Mouse (Mus musculus): Measurements from ENCODE around the gene Scrn3.

Scrn3 gene

DNA sequence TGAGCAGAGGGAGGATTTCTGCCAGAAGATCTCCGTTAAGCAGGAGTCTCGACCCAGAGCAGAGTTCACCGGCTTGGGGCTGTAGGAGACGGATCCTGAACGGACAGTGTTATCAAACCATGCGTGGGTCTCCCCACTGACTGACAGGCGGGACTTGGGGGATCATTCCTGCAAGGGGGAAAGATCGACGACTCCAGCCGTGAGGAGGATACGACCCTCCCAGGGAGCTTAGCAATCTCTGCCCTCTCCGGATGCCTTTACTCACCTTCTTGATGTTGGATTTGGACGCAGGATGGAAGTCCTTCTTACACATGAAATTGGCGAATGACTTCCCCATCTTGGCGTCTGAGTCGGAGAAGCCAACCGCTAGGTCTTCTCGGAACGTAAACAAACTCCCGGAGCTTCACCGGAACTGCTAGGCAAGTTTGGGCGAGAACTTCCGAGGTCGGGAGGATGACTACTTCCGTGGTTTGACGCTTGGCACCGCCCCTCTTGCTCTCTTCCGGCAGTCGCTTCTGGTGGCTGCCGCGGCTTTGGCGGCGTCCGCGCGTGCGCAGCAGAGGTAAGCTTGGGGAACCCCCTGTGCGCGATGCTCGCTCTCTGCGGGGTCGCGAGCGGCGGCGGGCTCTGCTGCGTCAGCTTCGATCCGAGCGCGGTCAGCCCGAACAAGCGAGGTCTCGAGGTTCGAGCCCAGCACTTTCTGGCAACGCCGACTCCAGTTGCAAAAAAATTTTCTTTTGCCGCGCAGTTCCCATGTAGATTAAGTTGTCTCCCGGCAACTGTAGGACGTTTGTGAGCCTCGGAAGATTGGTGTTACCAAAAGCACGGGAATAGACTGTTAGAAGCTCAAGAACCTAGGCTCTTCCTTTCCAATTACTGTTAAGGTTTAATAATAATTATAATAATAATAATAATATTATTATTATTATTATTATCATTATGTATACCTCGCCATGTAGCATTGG is at the start of gene Scrn3, which contains the start of gene Cir1:
Scrn3 (plus strand) TSS at position 450 of the 965 bp plus-strand sequence.
Cir1 (minus strand) TSS at position 550 of the 965 bp plus-strand sequence.
- peak; percentile 95 for DNase-seq

DNA sequence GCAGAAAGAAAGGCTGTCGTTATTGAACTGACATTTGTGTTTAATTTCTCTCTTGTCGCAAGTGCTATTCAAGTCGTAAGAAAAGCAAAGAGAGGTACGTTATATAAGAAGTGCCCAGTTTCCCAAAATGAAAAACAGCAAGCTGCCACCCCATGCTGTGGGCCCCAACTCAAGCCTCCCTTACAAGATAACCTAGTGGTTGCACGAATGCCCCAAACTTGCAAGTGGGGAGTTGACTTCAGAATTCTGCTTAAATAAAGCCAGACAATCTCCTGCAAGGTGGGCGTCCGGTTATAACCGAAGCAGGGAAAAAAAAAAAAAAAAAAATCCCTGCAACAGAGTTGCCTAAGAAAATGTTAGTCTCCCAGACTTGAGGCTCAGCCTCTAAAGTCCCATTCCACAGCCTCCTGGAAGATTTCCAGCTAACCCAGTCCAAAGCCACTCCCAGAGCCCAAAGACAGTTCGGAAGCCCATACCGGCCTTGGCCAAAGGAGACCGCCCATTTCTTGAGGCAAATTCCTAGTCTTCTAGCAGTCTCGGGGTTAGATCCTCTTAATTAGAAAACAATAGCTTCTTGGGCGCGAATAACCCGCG is 49.1 kb upstream of the Scrn3 start:
- no peak for DNase-seq

- DNase-seq = no peak
Observed at GRCm38 (mm10) chr2:73263794-73264610, 48.4 kb upstream of the Scrn3 start.

DNA sequence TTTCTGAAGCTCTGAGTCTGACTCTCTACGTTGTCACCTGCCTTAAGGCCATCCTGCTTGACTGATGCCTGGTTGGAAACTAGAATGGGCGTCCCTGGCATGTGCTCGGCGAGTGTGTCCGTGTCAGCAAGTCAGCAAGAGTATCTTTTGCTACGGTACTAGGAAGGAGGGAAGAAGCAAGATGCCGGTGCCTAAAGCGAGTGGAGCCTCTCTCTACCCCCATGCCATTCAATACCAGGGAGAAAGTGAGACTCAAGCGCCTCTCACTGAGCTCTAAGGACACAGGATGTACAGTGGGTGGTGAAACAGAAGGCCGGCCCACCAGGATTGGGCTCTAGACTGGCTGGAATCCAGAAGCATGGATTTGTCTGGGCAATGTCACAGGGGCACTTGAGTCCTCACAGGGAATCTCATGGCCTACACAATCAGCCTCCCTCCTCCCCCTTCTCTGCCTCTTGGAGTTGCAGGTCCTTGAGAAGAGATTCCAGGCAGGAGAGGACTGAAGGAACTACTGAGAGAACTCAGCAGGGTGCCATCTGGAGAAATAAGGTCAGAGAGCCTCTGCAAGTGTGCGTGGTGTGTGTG is 47.7 kb upstream of the Scrn3 start:
- DNase-seq = no peak

- no peak for DNase-seq
Observed at GRCm38 (mm10) chr2:73266011-73266410, 46.4 kb upstream of the Scrn3 start.

GRCm38 (mm10) chr2:73266623-73267022 is 45.8 kb upstream of the Scrn3 start:
- DNase-seq = no peak

GRCm38 (mm10) chr2:73267231-73267630 is 45.2 kb upstream of the Scrn3 start:
- no peak for DNase-seq

- DNase-seq = no peak
Observed at GRCm38 (mm10) chr2:73267818-73268217, 44.6 kb upstream of the Scrn3 start.

GRCm38 (mm10) chr2:73268281-73268680 is 44.1 kb upstream of the Scrn3 start:
- no peak for DNase-seq

DNA sequence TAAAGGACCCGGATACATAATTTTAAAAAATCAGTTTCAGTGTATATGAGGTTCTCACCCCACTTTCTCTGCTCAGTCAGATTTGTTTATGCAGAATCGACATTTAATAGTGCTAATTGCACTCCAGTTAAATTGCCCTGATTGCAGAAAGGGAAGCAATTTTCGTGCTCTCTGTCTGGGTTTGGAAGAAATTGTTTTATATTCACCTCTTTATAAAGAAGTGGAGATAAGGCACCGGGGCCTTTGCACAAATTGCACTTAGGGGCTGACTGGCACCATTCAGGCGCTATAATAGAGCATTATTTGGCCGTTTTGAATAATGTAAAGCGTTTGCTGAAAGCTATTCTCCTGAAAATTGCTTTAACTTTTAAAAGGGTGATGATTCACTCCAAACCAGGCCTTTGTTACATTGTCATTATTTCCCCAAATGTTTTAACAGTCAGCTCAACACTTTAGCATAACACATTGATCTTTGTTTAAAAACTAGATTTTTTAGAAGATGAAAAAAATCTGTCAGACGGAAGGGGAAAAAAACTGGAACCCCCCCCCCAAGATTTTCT is 43.5 kb upstream of the Scrn3 start:
- no peak for DNase-seq

DNA sequence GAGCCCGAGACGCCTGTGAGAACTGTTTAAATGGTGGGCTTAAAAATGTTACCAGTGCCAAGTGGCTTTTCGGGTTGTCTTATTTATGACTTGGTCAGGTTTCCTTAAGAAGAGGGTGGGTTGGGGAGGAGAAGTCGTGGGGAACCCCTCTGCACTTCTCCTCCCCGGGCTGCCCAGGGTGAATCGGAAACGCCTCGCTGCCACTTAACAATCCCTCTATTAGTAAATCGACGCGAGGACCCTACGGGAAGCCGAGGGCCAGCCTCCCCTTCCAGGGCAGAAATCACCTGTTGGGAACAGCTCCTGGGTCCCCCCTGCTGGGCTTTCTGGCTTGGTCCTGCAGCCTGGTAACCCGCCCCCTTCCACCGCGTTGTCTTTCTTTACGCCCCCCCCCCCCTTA is 42.7 kb upstream of the Scrn3 start:
- no peak for DNase-seq

DNA sequence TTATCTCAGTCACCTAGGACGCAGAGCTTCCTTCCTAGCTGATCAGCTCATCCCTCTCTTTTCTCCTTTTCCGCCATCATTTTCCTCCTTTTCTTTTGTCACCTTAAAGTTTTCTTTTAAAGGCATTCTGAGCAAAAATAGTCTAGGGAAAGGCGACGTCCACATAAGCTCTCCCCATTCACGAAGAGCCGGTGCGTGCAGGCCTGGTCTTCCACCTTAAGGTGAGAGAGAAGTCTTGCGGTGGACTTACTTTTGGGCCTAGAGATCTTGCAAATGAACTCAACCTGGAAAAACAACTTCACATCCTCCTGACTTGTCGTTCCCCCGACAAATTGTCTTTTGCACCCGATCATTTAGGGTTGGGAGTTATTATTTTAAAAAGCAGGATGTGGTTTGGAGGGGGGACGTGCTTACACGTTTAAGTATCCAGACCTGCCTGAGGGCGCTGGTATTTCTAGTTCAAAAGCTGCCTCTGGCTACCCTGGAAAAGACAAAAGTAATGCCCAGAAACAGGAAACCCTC is 42.3 kb upstream of the Scrn3 start:
- no peak for DNase-seq

DNA sequence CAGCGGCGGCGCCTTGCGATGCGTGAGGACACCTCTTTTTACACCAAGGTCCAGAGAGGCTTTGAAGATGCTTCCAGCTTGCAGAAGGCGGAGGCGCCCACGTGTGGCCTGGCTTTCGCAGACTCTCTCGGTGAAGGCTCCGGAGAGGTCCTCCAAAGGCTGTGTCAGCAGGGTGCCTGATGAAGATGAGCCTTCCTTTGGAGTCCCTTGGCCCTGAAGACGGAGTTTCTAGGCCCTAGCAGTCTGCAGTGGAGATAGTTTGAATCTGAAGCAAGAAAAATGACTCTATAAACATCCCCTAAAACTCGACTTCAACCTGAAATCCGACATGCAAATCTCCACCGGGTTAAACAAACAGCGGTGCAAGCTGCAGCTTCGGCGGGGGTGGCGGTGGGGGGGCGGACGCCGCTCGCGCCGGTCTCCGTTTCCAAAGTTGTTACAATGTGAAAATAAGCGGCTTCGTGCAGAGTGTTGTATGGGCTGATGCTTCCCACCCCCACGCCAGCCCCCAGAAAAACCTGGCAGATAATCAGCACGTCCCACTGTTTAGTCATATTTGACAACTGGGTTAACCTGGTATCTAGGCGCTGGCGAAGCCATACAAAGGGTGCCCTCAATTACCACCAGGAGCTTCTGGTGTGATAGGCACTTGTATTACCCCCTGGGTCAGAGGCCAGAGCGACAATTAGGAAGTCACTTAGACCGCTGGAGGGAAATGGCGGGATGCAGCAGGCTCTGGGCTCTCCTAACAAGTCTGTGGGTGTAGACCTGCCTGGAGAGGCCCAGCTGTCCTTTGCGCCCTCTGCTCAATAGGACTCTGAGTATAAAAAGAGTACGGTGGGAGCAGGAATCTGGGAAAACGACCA is 41.6 kb upstream of the Scrn3 start:
- no peak for DNase-seq

GRCm38 (mm10) chr2:73271459-73272161 is 40.8 kb upstream of the Scrn3 start, which contains the start of gene Sp9:
Sp9 (plus strand) TSS chr2:73271925.
- no peak for DNase-seq

- DNase-seq = no peak
Observed at GRCm38 (mm10) chr2:73272351-73273248, 39.8 kb upstream of the Scrn3 start.

DNA sequence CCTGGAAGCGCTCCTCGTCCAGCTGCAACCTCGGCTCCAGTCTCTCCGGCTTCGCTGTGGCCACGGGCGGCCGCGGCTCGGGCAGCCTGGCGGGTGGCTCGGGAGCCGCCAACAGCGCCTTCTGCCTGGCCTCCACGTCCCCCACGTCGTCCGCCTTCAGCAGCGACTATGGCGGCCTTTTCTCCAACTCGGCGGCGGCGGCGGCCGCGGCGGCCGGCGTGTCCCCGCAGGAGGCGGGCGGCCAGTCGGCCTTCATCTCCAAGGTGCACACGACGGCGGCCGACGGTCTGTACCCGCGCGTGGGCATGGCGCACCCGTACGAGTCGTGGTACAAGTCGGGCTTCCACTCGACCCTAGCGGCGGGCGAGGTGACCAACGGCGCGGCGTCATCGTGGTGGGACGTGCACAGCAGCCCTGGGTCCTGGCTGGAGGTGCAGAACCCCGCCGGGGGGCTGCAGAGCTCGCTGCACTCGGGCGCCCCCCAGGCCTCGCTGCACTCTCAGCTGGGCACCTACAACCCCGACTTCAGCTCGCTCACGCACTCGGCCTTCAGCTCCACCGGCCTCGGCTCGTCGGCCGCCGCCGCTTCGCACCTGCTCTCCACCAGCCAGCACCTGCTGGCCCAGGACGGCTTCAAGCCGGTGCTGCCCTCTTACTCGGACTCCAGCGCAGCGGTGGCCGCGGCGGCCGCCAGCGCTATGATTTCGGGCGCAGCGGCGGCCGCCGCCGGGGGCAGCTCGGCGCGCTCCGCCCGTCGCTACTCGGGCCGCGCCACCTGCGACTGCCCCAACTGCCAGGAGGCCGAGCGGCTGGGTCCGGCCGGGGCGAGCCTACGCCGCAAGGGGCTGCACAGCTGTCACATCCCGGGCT is 38.9 kb upstream of the Scrn3 start:
- no peak for DNase-seq

GRCm38 (mm10) chr2:73274119-73274920 is 38.1 kb upstream of the Scrn3 start:
- DNase-seq = no peak
